Mouse (Mus musculus) spleen, postnatal 14 days (tissue): ENCODE data around the gene Slc35f3.
"Not testable (repeated sequence)": the region's sequence is repeated elsewhere in the genome, so short reads cannot be mapped to it uniquely, and the experiment has no call there.

ENCODE experiments used
- DNase-seq, 2 experiments: peaks; one replicate each; pipeline ENCODE4 v3.0.0; 2021 to 2022; ENCODE audit warnings: low spot score in 2 of 2

Slc35f3 gene

DNA sequence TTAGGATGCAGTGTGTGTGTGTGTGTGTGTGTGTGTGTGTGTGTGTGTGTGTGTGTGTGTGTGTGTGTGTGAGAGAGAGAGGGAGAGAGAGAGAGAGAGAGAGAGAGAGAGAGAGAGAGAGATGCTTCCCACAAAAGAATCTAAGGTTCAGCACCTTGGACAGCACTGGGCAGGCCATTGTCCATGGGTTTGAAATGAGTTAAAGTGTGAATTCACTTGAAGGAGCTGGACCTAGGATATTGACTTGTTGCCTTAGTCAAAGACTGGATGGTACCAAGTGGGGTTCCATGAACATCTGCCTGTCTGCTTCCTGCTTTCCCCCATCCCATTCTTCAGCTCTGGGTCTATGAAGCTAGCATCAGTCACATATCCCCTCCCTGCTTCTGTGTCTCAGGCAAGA lies 106.2 kb downstream of the Slc35f3 start:
- not testable (repeated sequence) for DNase-seq

DNA sequence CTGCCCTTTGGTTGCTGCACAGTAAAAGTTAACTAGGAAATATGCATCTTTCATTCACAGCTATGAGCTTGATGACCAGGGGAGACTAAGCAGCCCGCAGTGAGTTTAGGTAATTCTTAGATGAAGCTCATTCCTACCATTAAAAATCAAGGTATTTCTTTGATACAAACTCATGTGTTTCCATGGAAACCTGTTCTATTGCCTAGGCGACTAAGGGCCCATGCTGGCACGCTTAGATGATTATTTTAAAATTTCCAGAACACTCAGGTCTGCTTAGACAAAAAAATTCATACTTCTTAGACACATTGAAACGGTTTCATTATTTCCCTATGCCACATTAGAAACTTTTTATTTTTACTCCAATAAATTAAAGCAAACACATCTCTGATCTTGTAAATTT lies 106.7 kb downstream of the Slc35f3 start:
- no peak for DNase-seq

DNA sequence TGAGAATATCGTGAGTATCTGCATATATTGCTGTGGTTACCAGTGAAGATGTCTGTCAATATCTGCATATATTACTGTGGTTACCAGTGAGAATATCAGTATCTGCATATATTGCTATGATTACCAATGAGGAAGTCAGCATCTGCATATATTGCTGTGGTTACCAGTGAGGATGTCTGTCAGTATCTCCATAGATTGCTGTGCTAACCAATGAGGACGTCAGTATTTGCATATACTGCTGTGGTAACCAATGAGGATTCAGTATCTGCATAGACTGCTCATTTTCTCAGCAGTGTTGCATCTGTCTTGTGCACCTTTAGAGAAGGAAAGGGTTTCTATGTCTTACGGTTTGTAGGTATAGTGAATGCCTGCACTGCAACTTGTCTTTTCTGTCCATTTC lies 122.5 kb downstream of the Slc35f3 start:
- DNase-seq = no peak

DNA sequence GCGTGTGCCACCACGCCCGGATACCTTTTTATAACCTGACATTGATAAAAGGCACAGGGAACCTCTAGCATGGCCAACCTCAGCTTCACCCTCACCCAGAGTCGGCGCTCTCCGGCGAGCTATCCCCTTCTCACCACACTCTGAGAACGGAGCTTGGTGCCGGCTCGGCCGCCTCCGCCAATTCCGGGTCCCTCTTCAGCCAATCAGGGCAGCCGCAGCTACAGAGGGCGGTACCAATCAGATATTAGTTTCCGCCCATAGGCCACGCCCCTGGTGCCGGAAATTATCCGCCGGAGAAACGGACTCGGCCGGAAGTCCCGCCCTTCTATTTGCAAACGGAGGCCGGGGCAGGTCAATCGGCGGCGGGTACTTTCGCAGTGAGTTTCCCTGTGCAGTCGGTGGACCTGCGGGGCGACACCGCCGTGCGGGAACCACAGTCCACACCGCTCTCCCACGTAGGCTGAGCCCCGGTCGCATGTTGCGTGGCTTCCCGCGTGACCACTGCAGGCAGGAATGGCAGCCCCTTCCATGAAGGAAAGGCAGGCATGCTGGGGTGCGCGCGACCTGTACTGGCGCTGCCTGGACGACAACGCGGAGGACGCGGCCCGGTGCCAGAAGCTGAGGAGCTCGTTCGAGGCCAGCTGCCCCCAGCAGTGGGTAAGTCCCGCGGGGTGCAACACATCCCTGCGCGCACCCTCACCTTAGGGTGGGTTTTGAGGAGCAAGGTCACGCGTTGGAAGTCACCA lies 124.0 kb downstream of the Slc35f3 start, which contains the start of gene Coa6:
Coa6 (plus strand) TSS at position 342 of the 746 bp plus-strand sequence.
- peak; percentile 95 to 97 for DNase-seq

DNA sequence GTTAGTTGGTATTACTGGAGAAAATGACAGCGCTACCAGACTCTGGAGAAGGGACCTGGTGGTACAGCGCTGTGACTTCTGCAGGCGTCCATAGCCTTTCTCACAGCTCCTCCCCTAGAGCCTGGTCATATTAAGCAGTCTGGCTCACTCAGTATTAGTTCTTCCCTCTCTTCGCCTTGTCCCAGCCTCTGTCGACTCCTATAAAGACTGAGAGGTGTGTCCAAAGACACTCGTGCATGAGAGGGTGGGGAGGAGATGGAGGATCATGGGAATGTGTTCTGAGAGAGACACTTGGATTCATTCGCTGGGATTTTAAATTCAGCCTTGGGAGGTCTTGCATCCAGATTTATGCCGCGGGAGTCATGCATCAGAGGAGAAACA lies 124.6 kb downstream of the Slc35f3 start:
- no peak for DNase-seq

DNA sequence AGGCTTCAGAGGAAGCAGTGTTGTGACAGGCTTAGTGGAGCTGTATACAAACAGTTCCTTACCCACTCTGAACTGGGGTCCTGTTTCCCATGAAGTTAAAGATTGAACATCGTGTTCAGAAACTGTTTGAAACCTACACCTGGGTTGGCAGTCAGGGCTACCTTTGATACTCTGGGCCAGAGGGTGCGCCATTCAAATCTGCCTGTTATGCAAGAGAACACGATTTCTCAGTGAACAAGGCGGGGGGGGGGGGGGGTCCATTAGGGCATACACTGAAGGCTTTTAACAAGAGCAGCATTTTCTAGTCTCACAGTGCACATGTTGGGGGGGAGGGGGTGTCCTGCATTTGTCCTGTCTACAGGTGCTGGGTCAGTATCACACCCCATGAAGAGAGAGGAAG lies 125.8 kb downstream of the Slc35f3 start:
- no peak for DNase-seq

DNA sequence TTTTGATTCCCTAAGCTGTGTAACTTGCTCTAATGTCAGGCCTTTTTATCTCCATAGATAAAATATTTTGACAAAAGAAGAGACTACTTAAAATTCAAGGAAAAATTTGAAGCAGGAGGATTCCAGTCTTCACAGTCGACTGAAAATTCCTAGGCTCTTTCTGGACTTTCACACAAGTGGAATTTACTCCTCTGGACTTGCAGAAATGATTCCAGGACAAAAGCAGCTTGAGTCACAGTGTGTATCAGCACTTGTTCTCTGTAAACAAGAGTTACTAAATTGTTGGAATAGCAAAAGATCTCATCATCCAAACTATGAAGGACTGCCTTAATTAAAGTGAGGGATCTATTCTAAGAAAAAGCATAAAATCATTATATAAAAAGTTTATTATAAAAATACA lies 126.6 kb downstream of the Slc35f3 start:
- DNase-seq = no peak

DNA sequence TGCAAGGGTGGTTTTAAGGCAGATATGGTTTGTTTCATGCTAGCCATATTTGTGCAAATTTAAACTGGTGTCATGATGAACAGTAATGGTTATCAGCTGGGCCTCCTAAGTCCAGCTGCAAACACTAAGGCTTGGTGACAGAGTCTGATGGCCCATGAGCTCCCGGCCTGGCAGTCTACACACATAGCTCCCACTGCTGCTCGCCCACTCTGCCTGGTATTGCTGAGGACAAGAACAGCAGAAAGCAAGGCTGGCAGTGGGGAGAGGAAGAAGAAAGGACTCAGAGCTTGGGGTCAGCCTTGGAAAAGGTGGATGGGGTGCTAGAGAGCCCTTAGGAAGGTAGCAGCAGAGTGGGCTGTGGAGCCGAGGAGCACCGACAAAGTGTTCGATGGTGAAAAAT lies 131.3 kb downstream of the Slc35f3 start:
- DNase-seq = no peak

DNA sequence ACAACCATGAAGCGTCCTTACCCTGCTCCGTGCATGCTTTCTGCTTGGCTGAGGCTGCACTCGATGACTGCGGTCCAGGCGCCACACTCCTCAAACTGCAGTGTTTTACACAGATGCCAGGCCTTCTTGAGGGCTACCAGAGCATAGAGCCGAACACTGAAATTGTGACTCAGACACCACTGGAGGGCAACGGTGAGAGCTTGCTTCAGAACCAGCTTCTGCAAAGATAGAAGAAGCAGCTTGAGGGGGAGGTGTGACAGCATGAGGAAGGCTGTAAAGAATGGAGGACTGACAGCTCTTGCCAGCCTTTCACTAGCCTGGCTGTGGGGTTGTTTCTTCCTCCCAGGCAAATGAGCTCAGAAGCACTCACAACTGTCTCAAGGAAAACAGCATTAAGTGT lies 135.5 kb downstream of the Slc35f3 start:
- no peak for DNase-seq

DNA sequence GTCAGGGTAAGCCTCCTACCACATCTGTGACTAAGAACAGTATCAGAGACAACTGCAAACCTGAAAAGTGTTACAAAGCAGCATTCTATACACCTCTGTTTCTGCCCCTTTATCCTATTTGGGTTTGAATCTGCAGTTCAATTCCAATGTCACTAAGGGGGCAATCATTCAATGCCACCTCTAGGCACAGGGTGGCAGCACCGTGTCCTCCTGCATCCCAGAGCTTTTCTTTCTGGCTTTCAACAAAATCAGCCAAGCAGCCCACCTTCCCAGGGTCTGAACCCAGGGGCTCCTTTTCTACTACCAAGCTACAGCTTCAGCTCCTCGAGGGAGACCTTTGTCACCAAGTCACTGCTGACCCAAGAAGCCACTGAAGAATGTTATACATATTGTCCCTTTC lies 140.6 kb downstream of the Slc35f3 start:
- DNase-seq = no peak
